8 mouse cellular contexts compared by ENCODE assay signal in genomic region chr19:5151331-5151730, GRCm38 (mm10). TPM values are rescaled to one million over a fixed set of nuclear protein-coding genes. Genes with fewer than 3 reads are reported as not detected.
DNase-seq lines count a peak whose midpoint lies in the region; ATAC-seq lines count a peak whose summit lies in the region.

No protein-coding gene starts in this region.

- ATAC-seq in inflammation-experienced regulatory T-cells, adult 6 months = no peak

- peak; percentile 40 for DNase-seq in CD4-positive helper T cell, adult 2 months (ENCODE audit: low read depth, low spot score)
- peak; percentile 73 for DNase-seq in NIH3T3 (ENCODE audit: low read depth)
- DNase-seq in cerebellum, adult 9-11 months = peak; percentile 92
- peak; percentile 67 to 69 for DNase-seq in frontal cortex, postnatal 14 days (ENCODE audit: low spot score in 2 of 2)
- DNase-seq in kidney, postnatal 4 days = peak; percentile 72 to 75
- DNase-seq in lung, adult 18-20 months = peak; percentile 17 to 33
- peak; percentile 79 for DNase-seq in retina, postnatal 1 day

RNA-seq across cellular contexts. Expression of gene Klc2, which starts 33.0 kb away (rescaled TPM):
- 1 to 10 TPM; 4.4 to 5.0 (median 4.7) TPM for polyA plus RNA-seq in inflammation-experienced regulatory T-cells, adult 6 months (2017; shearing (Covaris generic))

RNA-seq across cellular contexts. Expression of gene Rab1b, which starts 44.5 kb away (rescaled TPM):
- polyA plus RNA-seq in inflammation-experienced regulatory T-cells, adult 6 months (2017; shearing (Covaris generic)) = 100 to 1,000 TPM in 2 of 3 experiments, 10 to 100 TPM in 1; 83.1 to 152 (median 102) TPM

RNA-seq across cellular contexts. Expression of gene Cnih2, which starts 53.0 kb away (rescaled TPM):
- polyA plus RNA-seq in inflammation-experienced regulatory T-cells, adult 6 months (2017; shearing (Covaris generic)) = under 1 TPM in 2 of 3 experiments, not detected in 1; 0.50 to 0.59 TPM

Comparison
In these comparisons a context has a peak if more than half of its experiments do, and no peak if none do; other contexts are left out.
1. DNase-seq: peak in every context shown above with its lines; median percentile 92 in cerebellum, adult 9-11 months; 79 in retina, postnatal 1 day; 74 in kidney, postnatal 4 days; 73 in NIH3T3; 68 in frontal cortex, postnatal 14 days; 40 in CD4-positive helper T cell, adult 2 months; 25 in lung, adult 18-20 months.